Mouse (Mus musculus): Measurements from ENCODE around the gene Fip1l1. TPM values are rescaled to one million over a fixed set of nuclear protein-coding genes. Genes with fewer than 3 reads are reported as not detected.

Fip1l1 gene
- total and polyA plus RNA-seq, 3 experiments: 40.4 to 113 (median 68.3) TPM

GRCm38 (mm10) chr5:74617816-74618572 is 82.7 kb downstream of the Fip1l1 start:
- no peak for TF ChIP-seq USF2 (IDR thresholded peaks at IDR 0.05; ENCODE audit: borderline replicate concordance in 1 of 2, insufficient read depth in 1 of 2, low read depth in 1 of 2, low read length in 2 of 2)
- no peak for TF ChIP-seq JUND (IDR thresholded peaks at IDR 0.05; ENCODE audit: low read depth, low read length)
- no peak for TF ChIP-seq MYC (IDR thresholded peaks at IDR 0.05; ENCODE audit: low read depth, low read length)
- no peak for TF ChIP-seq GATA1 (IDR thresholded peaks at IDR 0.05; ENCODE audit: low read depth, low read length)
- TF ChIP-seq ELF1 (IDR thresholded peaks at IDR 0.05; ENCODE audit: low read depth, low read length): no peak
- no peak for TF ChIP-seq SMC3 (IDR thresholded peaks at IDR 0.05; ENCODE audit: low read depth, low read length)
- no peak for TF ChIP-seq ZMIZ1 (IDR thresholded peaks at IDR 0.05; ENCODE audit: low read depth, low read length)
- TF ChIP-seq ZNF384 (IDR thresholded peaks at IDR 0.05; ENCODE audit: low read depth, low read length): no peak
- no peak for TF ChIP-seq TAL1 (IDR thresholded peaks at IDR 0.05; ENCODE audit: low read length)
- no peak for TF ChIP-seq POLR2AphosphoS2 (IDR thresholded peaks at IDR 0.05; ENCODE audit: low read length)
- no peaks in the 10 kb centered on the region for H3K4me1 ChIP-seq (ENCODE audit: control insufficient read depth in 1 of 2, insufficient read depth in 2 of 2, low read length in 2 of 2)
- no peaks in the 10 kb centered on the region for H3K79me2 ChIP-seq (ENCODE audit: control insufficient read depth, insufficient read depth, low read length, poor library complexity)
- H3K36me3 ChIP-seq (ENCODE audit: control insufficient read depth in 1 of 2, insufficient read depth in 2 of 2, low read length in 2 of 2): no peaks in the 10 kb centered on the region
- no peak overlapping the region for H3K4me3 ChIP-seq (ENCODE audit: control insufficient read depth in 1 of 2, insufficient read depth in 1 of 2, low read depth in 2 of 2, low read length in 2 of 2)
- H3K27ac ChIP-seq (ENCODE audit: control insufficient read depth, low read depth, low read length): no peak overlapping the region
- H3K27me3 ChIP-seq (ENCODE audit: control insufficient read depth in 1 of 2, insufficient read depth in 2 of 2, low read length in 2 of 2): peaks cover 4% of the 10 kb centered on the region in 2 experiments
- no peak overlapping the region for H3K9ac ChIP-seq (ENCODE audit: control insufficient read depth, low read depth, low read length, poor library complexity, severe bottlenecking)
- DNase-seq (ENCODE audit: low read depth, low spot score): no peak
- no peaks in the 10 kb centered on the region for H3K9me3 ChIP-seq (replicated peaks; ENCODE audit: insufficient read depth, low read length)

GRCm38 (mm10) chr5:74618573-74619059 is 83.4 kb downstream of the Fip1l1 start:
- Histone ChIP-seq H3K4me3 (ENCODE audit: control insufficient read depth in 1 of 2, insufficient read depth in 1 of 2, low read depth in 2 of 2, low read length in 2 of 2) (no peak overlapping the region), H3K27ac (ENCODE audit: control insufficient read depth, low read depth, low read length) (no peak overlapping the region), H3K79me2 (ENCODE audit: control insufficient read depth, insufficient read depth, low read length, poor library complexity) (no peaks in the 10 kb centered on the region), H3K4me1 (ENCODE audit: control insufficient read depth in 1 of 2, insufficient read depth in 2 of 2, low read length in 2 of 2) (no peaks in the 10 kb centered on the region), H3K27me3 (ENCODE audit: control insufficient read depth in 1 of 2, insufficient read depth in 2 of 2, low read length in 2 of 2) (peaks cover 3 to 4% of the 10 kb centered on the region in 2 experiments), H3K9me3 (replicated peaks; ENCODE audit: insufficient read depth, low read length) (no peaks in the 10 kb centered on the region), H3K9ac (ENCODE audit: control insufficient read depth, low read depth, low read length, poor library complexity, severe bottlenecking) (no peak overlapping the region), H3K36me3 (ENCODE audit: control insufficient read depth in 1 of 2, insufficient read depth in 2 of 2, low read length in 2 of 2) (no peaks in the 10 kb centered on the region)
- peak; percentile 53 for DNase-seq (ENCODE audit: low read depth, low spot score)
- TF ChIP-seq SMC3 (IDR thresholded peaks at IDR 0.05; ENCODE audit: low read depth, low read length): peak; percentile 71
- peak; percentile 38 for TF ChIP-seq RAD21 (IDR thresholded peaks at IDR 0.05; ENCODE audit: low read depth, low read length)
- TF ChIP-seq BHLHE40 (IDR thresholded peaks at IDR 0.05; ENCODE audit: borderline replicate concordance, low read depth, low read length): no peak
- TF ChIP-seq ZC3H11A (IDR thresholded peaks at IDR 0.05; ENCODE audit: low read depth, low read length): peak; percentile 28; the same call in 1 of the 2 replicates
- TF ChIP-seq RCOR1 (IDR thresholded peaks at IDR 0.05; ENCODE audit: low read depth, low read length): no peak
- peak; percentile 66 for TF ChIP-seq ZNF384 (IDR thresholded peaks at IDR 0.05; ENCODE audit: low read depth, low read length)
- TF ChIP-seq MAX (IDR thresholded peaks at IDR 0.05; ENCODE audit: low read length): no peak
- TF ChIP-seq POLR2AphosphoS2 (IDR thresholded peaks at IDR 0.05; ENCODE audit: low read length): no peak
- TF ChIP-seq NRF1 (IDR thresholded peaks at IDR 0.05; ENCODE audit: insufficient read depth, low read depth, low read length, poor library complexity, severe bottlenecking): no peak
- peak; percentile 63 to 77 (median 73) for TF ChIP-seq CTCF (IDR thresholded peaks at IDR 0.05 in 2 of 3, conservative IDR thresholded peaks at IDR 0.05 in 1 of 3; ENCODE audit: control insufficient read depth in 1 of 3, insufficient read depth in 1 of 3, low read depth in 2 of 3, low read length in 3 of 3, poor library complexity in 1 of 3, severe bottlenecking in 1 of 3)

All from MEL (cell line).